Mouse (Mus musculus): ENCODE data around the gene Egfem1. TPM values are rescaled to one million over a fixed set of nuclear protein-coding genes. Genes with fewer than 3 reads are reported as not detected.
A peak's percentile ranks its signal among the peaks of the same experiment; 100 is the strongest.

Egfem1 gene
- polyA plus RNA-seq, 1 experiment from 2014 or later: 0.08 TPM

DNA sequence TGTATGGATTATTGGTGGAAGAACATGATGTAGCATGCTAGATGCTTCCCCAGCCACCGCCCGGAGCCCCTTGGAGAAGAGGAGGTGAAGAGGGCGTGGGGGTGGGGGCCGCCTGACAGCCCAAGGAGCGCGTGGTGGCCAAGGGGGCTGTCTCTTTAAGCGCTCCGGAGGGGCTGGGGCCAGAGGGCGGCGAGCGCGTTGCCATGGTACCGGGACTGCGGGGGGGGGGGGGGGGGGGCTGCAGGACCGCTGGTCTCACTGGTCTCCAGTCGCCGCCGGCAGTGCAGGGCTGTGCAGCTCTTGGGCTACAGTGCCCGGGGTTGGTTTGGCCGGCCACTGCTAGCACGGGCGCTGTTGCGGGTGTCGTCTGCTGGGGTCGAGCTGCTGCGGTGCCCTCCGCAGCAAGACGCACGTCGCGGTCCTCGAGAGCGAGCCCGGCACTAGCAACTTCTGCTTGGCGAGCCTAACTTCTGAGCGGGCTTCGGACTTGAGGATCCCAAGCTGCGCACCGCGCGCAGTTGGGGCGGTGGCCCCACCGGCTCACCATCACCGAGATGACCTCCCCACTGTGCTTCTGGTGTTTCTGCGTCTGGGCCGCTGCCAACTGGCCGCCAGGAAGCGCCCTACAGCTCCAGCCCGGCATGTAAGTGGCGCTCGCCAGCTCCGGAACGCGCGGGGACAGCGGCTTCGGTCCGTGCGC is 623 bp downstream of the Egfem1 start:
- Histone ChIP-seq H3K4me1 (replicated peaks) (peaks cover 7% of the 10 kb centered on the region), H3K9me3 (replicated peaks) (no peaks in the 10 kb centered on the region), H3K36me3 (no peaks in the 10 kb centered on the region), H3K4me2 (peak overlapping the region; percentile 97), H3K9ac (no peak overlapping the region), H3K4me3 (peak overlapping the region; percentile 53), H3K27me3 (replicated peaks) (peaks cover 50% of the 10 kb centered on the region), H3K27ac (ENCODE audit: poor library complexity, severe bottlenecking) (no peak overlapping the region)
- peak; percentile 53; the same call in 1 of the 2 replicates for ATAC-seq (ENCODE audit: insufficient number of reproducible peaks, low FRiP score)
- WGBS: 0% methylated on average over 51 of the region's 59 CpGs

GRCm38 (mm10) chr3:29082996-29083350 is 1.1 kb downstream of the Egfem1 start:
- no peaks in the 10 kb centered on the region for H3K36me3 ChIP-seq
- no peak overlapping the region for H3K9ac ChIP-seq
- H3K9me3 ChIP-seq (replicated peaks): no peaks in the 10 kb centered on the region
- H3K27me3 ChIP-seq (replicated peaks): peaks cover 50% of the 10 kb centered on the region
- H3K4me2 ChIP-seq: peak overlapping the region; percentile 97
- peak overlapping the region; percentile 53 for H3K4me3 ChIP-seq
- H3K4me1 ChIP-seq (replicated peaks): peaks cover 7% of the 10 kb centered on the region
- WGBS: 6% methylated on average over 12 of the region's 12 CpGs
- H3K27ac ChIP-seq (ENCODE audit: poor library complexity, severe bottlenecking): no peak overlapping the region
- no peak for ATAC-seq (ENCODE audit: insufficient number of reproducible peaks, low FRiP score)

- Histone ChIP-seq H3K4me3 (no peak overlapping the region), H3K4me1 (replicated peaks) (no peaks in the 10 kb centered on the region), H3K27ac (ENCODE audit: poor library complexity, severe bottlenecking) (no peak overlapping the region), H3K27me3 (replicated peaks) (no peaks in the 10 kb centered on the region), H3K4me2 (no peak overlapping the region), H3K9me3 (replicated peaks) (no peaks in the 10 kb centered on the region), H3K36me3 (no peaks in the 10 kb centered on the region), H3K9ac (no peak overlapping the region)
- 55% methylated on average over 2 of the region's 2 CpGs for WGBS
- no peak for ATAC-seq (ENCODE audit: insufficient number of reproducible peaks, low FRiP score)
These were observed 16.6 kb downstream of the Egfem1 start for GRCm38 (mm10) chr3:29098467-29098866.

GRCm38 (mm10) chr3:29106016-29106723 is 24.3 kb downstream of the Egfem1 start:
- Histone ChIP-seq H3K4me1 (replicated peaks) (no peaks in the 10 kb centered on the region), H3K9me3 (replicated peaks) (no peaks in the 10 kb centered on the region), H3K36me3 (no peaks in the 10 kb centered on the region), H3K27me3 (replicated peaks) (no peaks in the 10 kb centered on the region), H3K4me3 (no peak overlapping the region), H3K27ac (ENCODE audit: poor library complexity, severe bottlenecking) (no peak overlapping the region), H3K9ac (no peak overlapping the region), H3K4me2 (no peak overlapping the region)
- ATAC-seq (ENCODE audit: insufficient number of reproducible peaks, low FRiP score): no peak
- 71% methylated on average over 3 of the region's 3 CpGs for WGBS

- Histone ChIP-seq H3K4me2 (no peak overlapping the region), H3K4me3 (no peak overlapping the region), H3K27me3 (replicated peaks) (no peaks in the 10 kb centered on the region), H3K36me3 (no peaks in the 10 kb centered on the region), H3K4me1 (replicated peaks) (no peaks in the 10 kb centered on the region), H3K27ac (ENCODE audit: poor library complexity, severe bottlenecking) (no peak overlapping the region), H3K9me3 (replicated peaks) (no peaks in the 10 kb centered on the region), H3K9ac (no peak overlapping the region)
- WGBS: 81% methylated on average over 1 of the region's 1 CpGs
- no peak for ATAC-seq (ENCODE audit: insufficient number of reproducible peaks, low FRiP score)
These were observed 25.3 kb downstream of the Egfem1 start for GRCm38 (mm10) chr3:29107134-29107533.

DNA sequence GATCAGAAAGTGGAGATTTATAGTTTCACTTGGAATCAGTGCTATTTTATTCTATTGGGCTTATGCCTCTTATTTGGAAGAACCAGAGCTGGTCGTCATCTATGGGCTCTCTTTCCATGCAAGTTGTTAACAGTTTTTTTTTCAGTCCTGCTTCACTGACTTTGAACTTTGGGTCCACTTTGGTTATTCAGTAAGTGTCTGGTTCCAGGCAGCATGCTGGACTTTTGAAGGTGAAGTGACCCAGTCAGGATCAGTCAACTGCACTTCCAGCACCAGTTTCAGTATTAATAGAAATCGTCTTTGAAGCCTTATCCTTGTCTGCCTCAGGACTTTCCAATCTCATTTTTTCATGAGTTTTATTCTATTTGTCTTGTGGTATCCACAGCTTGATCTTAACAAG is 28.5 kb downstream of the Egfem1 start:
- Histone ChIP-seq H3K27me3 (replicated peaks) (no peaks in the 10 kb centered on the region), H3K4me1 (replicated peaks) (no peaks in the 10 kb centered on the region), H3K36me3 (no peaks in the 10 kb centered on the region), H3K4me3 (no peak overlapping the region), H3K9me3 (replicated peaks) (no peaks in the 10 kb centered on the region), H3K4me2 (no peak overlapping the region), H3K9ac (no peak overlapping the region), H3K27ac (ENCODE audit: poor library complexity, severe bottlenecking) (no peak overlapping the region)
- WGBS: 70% methylated on average over 2 of the region's 2 CpGs
- ATAC-seq (ENCODE audit: insufficient number of reproducible peaks, low FRiP score): no peak

DNA sequence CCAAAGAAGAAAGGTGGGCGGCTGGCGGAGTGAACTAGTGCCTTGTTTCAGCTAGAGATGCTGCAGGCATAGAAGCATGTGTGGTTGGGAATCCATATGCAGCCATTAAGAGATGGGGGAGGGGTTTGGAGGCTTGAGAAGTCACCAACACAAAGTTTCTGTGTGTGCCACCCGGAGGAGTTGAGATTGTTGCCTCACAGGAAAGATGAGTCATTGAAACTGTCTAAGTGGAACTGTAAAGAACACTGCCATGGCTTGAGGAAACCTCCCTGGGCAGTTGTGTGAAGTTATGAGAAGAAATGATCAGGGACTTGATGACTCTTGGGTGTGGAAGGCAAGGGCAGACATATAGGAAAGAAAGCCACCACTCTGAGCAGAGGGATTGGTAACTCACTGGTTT is 32.7 kb downstream of the Egfem1 start:
- no peak for ATAC-seq (ENCODE audit: insufficient number of reproducible peaks, low FRiP score)
- WGBS: 75% methylated on average over 3 of the region's 3 CpGs
- Histone ChIP-seq H3K27ac (ENCODE audit: poor library complexity, severe bottlenecking) (no peak overlapping the region), H3K9ac (no peak overlapping the region), H3K4me2 (no peak overlapping the region), H3K4me3 (no peak overlapping the region), H3K9me3 (replicated peaks) (no peaks in the 10 kb centered on the region), H3K36me3 (no peaks in the 10 kb centered on the region), H3K4me1 (replicated peaks) (no peaks in the 10 kb centered on the region), H3K27me3 (replicated peaks) (no peaks in the 10 kb centered on the region)

DNA sequence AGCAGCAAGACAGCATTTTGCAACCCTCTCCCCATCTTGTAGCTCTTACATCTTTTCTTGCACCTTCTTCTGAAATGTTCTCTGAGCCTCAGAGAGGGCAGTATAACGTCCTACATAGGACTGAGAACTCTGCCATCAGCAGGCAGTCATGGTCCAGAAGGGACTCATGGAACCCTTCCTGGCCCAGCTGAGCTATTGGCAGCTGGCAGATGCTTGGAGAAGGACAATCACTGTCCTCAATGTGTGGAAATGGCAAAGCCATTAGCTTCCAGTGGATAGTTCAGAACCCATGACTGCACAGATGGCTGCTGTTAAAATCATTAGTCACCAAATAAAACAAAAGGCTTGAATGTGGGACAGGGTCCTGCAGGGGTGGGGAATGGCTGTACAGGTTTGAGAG is 35.6 kb downstream of the Egfem1 start:
- H3K9ac ChIP-seq: no peak overlapping the region
- H3K27ac ChIP-seq (ENCODE audit: poor library complexity, severe bottlenecking): no peak overlapping the region
- H3K36me3 ChIP-seq: no peaks in the 10 kb centered on the region
- no peak for ATAC-seq (ENCODE audit: insufficient number of reproducible peaks, low FRiP score)
- no peak overlapping the region for H3K4me2 ChIP-seq
- H3K9me3 ChIP-seq (replicated peaks): no peaks in the 10 kb centered on the region
- H3K4me1 ChIP-seq (replicated peaks): no peaks in the 10 kb centered on the region
- H3K27me3 ChIP-seq (replicated peaks): no peaks in the 10 kb centered on the region
- WGBS: 34% methylated on average over 1 of the region's 1 CpGs
- H3K4me3 ChIP-seq: no peak overlapping the region

DNA sequence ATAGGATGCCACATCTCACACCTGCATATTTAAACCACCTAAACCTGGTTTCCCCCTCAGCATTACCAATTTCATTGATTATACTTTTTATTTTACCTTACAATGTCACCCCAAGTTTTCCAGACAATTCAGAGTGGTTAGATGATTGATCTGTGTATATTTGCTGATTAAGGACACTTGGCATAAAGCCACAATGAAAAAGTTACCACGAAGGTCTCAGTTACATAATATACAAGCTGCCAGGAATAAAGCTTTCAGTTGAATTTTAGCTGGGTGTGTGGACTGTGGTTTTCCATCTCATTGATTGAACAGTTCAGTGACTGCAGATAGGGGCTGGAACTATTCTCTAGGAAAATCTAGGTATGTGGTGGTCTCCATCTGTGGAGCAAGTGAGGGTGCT is 40.7 kb downstream of the Egfem1 start:
- Histone ChIP-seq H3K27me3 (replicated peaks) (no peaks in the 10 kb centered on the region), H3K36me3 (no peaks in the 10 kb centered on the region), H3K27ac (ENCODE audit: poor library complexity, severe bottlenecking) (no peak overlapping the region), H3K9me3 (replicated peaks) (no peaks in the 10 kb centered on the region), H3K4me2 (no peak overlapping the region), H3K4me3 (no peak overlapping the region), H3K4me1 (replicated peaks) (no peaks in the 10 kb centered on the region), H3K9ac (no peak overlapping the region)
- 71% methylated on average over 1 of the region's 1 CpGs for WGBS
- no peak for ATAC-seq (ENCODE audit: insufficient number of reproducible peaks, low FRiP score)

DNA sequence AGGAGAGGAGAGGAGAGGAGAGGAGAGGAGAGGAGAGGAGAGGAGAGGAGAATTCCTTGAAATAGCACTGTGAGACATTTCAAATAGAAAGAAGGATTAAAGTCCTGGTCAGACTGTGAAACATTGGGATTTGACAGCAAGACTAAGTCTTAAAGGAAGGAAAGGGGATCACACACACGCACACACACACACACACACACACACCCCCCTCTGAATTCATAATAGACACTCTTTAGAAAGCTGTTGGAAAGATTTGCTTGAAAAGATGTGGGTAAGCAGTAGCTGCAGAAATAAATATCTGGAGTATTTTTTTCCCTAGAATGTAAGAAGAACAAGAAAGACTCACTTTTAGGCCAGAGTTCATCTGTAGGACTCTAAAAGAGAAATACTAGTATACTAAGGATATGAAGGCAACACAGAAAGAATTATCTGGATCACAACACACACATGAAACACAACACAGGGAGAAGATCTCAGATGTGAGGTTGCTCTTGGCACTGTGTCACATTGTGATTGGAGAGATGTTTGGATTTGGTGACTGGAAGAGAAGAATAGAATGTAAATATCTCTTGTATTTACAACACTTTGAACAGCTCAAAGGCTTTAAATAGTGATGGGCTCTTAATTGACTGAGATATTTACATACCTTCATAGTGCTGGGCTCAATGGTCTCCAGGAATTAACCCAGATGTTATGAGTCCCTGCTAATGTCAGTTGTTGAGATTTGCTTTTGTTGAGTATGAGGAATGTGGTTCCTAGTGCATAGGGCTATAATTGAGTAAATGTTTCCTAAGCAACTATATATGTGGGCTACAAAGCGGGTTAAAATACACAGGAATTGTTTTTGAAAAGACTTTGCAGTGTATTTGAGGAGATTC is 50.5 kb downstream of the Egfem1 start:
- H3K9me3 ChIP-seq (replicated peaks): no peaks in the 10 kb centered on the region
- H3K36me3 ChIP-seq: no peaks in the 10 kb centered on the region
- ATAC-seq (ENCODE audit: insufficient number of reproducible peaks, low FRiP score): no peak
- H3K4me1 ChIP-seq (replicated peaks): peaks cover 9% of the 10 kb centered on the region
- no peaks in the 10 kb centered on the region for H3K27me3 ChIP-seq (replicated peaks)
- no peak overlapping the region for H3K27ac ChIP-seq (ENCODE audit: poor library complexity, severe bottlenecking)
- H3K4me2 ChIP-seq: no peak overlapping the region
- H3K9ac ChIP-seq: no peak overlapping the region
- 68% methylated on average over 2 of the region's 2 CpGs for WGBS
- no peak overlapping the region for H3K4me3 ChIP-seq

DNA sequence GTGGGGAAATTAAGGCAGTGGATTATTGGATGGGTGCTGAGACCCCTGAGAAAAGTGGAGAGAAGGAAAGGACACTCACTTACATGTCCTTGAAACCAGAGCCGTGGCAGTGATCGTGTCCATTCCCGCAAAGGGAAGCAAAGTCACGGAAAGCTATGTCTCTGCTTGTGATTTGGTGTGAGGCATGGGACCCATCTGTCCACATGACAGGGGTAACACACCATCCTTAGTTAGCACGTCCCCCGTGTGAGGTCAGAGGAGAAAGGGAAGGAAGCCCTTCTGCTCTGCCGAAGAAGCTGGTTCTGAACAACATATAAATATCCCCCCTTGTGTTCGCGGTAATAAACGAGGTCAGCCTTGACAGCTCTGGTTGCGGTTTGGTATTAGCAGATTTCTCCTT is 52.7 kb downstream of the Egfem1 start:
- H3K4me3 ChIP-seq: no peak overlapping the region
- no peak for ATAC-seq (ENCODE audit: insufficient number of reproducible peaks, low FRiP score)
- H3K4me1 ChIP-seq (replicated peaks): peaks cover 9% of the 10 kb centered on the region
- no peaks in the 10 kb centered on the region for H3K9me3 ChIP-seq (replicated peaks)
- WGBS: 49% methylated on average over 11 of the region's 11 CpGs
- H3K36me3 ChIP-seq: no peaks in the 10 kb centered on the region
- H3K27me3 ChIP-seq (replicated peaks): no peaks in the 10 kb centered on the region
- no peak overlapping the region for H3K9ac ChIP-seq
- H3K27ac ChIP-seq (ENCODE audit: poor library complexity, severe bottlenecking): no peak overlapping the region
- peak overlapping the region; percentile 38 for H3K4me2 ChIP-seq
